Mouse (Mus musculus) testis, adult 2 months (tissue): ENCODE data around the gene Uspl1.

Source experiments
- CTCF ChIP-seq: fragments of 200-500 bp; IDR thresholded peaks from 2 replicates; pipeline ENCODE4 v1.5.1; 2012; ENCODE audit warnings: low read depth, mild to moderate bottlenecking, inconsistent platforms, low read length, moderate library complexity; ENCODE audit not compliant: control insufficient read depth, insufficient read depth, insufficient replicate concordance
- POLR2A ChIP-seq: fragments of 200-500 bp; IDR thresholded peaks from 2 replicates; pipeline ENCODE4 v1.6.1; 2012; ENCODE audit warnings: low read depth, mild to moderate bottlenecking, inconsistent platforms, low read length, moderate library complexity; ENCODE audit not compliant: control insufficient read depth

GRCm38 (mm10) chr5:149235002-149235401, 50.9 kb downstream of the Uspl1 start:
- TF ChIP-seq CTCF (no peak), POLR2A (no peak)
